Mouse (Mus musculus) thymus, postnatal 0 days (tissue): Measurements from ENCODE around the gene Sycp1. TPM values are rescaled to one million over a fixed set of nuclear protein-coding genes. Genes with fewer than 3 reads are reported as not detected.

Experiments used
- DNase-seq: peaks from one replicate; pipeline ENCODE4 v3.0.0-alpha.2; 2015; ENCODE audit warnings: low spot score
- polyA plus RNA-seq: library from polyadenylated mRNA; unstranded; fragments of >200 nt; fragmentation: Nextera tagmentation; extraction: Ambion mirVana; gene quantifications from 2 replicates; pipeline ENCODE4 v1.2.1, GENCODE M21; 2015

Gene Sycp1
- polyA plus RNA-seq = not detected in 2 replicates

DNA sequence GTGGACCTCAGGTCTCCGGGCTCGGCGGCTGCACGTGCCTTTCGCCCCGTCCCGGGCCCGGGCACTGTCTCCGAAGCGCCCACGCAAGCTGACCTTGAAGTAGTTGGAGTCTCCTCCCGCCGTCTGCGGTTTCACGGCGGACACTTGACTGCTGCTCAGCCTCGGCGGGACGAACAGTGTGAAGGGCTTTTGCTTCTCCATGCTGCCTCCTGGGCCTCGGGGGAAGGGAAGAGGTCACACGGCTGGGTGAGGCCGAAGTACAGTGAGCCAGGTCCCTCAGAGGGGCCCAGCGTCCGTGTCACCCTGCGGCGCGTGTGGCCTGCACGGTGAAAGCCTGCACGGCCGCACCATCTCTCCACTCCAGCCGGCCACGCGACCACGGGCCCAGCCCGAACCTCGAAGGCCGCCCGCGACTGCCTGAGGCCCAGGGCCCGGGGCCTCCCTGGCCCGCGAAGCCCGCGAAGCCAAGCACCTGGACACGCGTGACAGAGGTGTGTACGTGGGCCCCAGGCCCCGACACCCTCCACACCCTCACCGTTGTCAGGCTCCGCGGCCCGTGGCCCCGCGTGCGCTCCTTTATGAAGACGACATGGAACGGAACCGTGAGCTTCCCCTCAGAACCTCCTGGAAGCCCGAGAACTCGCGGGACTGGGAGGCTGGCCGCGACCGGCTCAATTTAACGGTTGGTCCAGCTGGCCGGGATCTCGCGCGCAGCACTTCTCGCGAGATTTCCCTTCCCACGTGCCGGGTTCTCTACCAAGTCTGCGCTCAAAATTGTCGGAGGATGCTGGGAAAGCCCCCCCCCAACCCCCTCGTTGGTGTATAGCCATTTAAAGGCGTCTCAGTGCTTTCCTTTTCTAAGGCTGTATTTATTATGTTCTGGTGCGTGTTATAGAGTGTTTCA, at the start of gene Sycp1:
Gene Sycp1 (minus strand): TSS at position 650 of the 904 bp plus-strand sequence.
- no peak for DNase-seq

DNA sequence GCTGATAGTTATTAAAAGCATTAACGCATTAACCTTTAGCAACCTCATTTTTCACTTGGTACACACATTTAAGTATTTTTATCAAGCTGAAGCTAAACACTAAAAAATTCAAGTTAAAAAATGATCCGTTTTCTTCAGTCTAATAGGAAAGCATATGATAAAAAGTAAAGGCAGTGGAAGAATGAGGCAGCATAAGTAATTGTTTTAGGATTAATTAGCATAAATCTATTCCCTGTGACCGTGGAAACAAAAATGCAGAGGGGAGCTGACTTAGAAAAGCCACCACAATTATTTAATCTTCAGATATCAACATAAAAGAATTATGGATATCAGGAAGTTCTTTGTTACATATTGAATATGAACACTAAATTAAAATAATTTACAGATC, 44.4 kb upstream of the Sycp1 start:
- no peak for DNase-seq

DNA sequence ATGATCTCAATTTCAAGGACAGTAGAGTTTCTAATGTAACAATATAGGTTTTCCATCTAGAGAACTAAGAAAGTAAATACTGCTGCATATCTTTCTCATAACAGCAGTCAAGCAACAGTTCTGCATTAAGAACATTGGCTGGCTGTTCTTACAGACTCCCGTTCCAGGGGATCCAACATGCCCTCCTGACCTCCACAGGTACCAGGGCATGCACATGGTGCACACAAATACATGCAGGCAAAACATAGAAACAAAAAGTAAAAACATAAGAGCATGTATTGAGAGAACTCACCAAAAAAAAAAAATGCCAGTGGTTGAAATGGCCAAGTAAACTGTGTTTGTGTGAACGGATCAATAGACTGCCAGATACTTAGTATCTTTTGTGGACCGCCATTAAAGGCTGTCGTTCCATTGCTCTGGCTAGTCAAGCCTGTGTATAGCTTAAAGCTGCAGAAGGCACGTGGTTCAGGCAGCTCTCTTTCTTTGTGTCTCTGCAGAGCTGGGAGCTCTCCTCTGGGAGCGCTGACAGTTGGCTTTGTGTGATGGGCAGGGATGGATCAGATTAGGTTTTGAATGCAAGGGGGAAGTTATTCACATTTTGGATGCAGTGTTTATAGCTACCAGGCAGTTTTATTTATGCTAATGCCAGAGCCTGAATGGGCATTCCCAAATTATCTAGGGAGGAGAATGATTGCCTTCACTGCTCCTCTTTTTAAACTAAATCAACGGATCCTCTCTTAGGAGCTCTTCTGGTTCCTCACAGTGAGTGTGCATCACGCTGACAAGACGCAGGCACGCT, 43.8 kb upstream of the Sycp1 start:
- DNase-seq = no peak

DNA sequence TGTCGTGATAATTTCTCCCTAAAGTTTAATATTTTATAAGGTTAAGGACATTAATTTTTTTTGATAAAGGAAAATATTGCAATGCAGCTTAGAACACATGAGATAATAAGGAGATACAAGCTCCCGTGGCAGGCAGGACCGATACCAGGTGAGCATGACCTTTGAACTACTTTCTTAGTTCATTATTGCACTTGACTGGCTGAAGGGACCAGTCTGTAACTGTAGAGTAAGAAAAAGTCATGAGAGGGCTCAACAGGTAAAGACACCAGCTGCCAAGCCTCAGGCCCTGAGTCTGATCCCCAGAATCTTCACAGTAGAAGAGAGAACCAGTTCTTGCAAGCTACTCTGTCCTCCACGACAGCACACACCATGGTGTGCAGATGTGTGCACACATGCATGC, 41.0 kb upstream of the Sycp1 start:
- DNase-seq = no peak

DNA sequence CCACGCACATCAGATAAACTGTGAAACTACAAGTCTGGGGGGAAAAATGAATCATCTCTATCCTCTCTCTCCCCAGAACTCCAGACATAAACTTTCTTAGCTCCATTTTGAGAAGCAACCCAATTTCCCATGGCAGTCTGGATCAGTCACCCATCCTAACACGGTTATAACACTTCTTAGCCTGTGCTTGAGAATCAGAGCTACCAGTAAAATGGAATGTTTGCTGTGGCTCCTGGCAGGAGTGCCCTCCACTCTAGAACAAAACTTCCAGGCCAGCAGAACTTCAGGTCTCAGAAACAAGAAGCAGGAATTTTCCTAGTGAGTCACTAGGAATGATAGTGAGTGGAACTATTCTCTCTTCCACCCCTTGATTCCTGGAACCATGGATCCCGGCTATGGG, 34.6 kb upstream of the Sycp1 start:
- no peak for DNase-seq

DNA sequence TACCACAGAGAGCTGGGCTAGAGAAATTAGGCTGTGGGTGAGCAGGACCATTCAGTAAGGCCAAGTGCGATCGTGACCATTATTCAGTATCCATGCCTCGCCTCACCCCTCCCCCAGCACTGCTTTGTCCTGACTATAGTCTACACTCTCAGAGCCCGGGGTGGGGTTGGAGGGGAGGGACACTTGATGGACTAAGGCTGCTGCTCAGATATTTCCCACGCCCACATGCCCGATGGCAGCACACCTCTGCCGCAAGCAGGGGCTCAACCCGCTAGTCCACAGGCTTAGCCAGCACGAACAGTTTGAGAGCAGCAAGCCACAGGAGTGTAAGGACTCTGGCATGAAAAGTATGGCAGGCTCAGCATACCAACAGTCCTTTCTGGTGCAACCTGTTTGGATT, 34.2 kb upstream of the Sycp1 start:
- DNase-seq = no peak

DNA sequence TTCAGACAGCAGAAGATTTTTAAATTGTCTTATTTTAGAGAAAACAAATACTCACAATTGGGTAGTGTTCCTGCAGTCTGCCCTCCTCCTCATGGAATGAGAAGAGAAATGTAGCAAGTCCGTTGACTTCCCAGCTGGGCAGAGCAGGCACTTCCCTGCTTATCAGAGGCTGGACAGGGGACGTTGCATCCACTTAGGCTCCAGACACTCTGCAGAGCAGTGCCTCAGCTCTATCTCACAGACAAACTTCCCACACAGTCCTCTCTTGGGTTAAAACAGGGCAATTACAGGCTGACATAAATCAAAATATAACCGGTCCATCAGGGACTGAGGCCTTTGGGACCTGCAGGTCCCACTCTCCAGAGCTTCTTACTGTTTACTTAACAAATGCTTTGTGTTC, 28.1 kb upstream of the Sycp1 start, which contains the start of gene Nr1h5:
Gene Nr1h5 (minus strand): TSS at position 101 of the 400 bp plus-strand sequence.
- no peak for DNase-seq

DNA sequence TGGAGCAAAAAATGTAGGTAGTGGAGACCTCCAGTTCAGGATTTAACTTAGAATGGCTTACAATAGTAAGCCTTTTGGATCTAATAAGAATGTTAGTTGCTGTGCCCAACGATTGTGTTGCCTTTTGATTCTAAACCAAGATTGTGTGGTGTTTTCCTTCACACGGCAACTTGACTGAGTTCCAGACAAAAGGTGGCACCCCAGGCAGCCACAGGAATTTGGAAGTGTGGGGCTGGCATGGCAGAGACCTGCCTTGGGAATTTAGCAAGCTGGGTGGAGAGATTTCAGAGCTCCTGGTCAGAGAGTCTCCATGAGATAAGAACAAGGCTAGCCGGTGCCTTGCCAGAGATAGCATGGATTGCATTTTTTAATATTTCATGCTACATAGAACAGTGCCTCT, 19.7 kb upstream of the Sycp1 start:
- no peak for DNase-seq

DNA sequence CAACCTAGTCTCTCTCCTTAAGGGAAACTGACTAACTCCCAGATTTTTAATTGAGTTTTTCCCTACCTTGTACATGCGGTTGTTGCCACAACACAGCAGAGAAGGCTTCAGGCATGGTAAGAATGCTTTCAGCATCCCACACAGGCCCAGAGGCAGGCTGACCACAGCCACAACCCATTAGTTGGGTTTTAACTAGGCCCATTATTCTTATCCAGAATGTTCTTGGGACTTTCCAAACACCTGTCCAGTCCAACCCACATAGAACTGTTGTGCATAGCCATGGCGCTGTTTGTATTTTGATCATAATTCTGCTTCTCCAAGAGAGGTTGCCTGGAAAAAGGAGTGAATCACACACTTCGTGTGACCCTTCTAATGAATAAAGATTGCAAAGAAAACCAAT, 19.2 kb upstream of the Sycp1 start:
- no peak for DNase-seq

DNA sequence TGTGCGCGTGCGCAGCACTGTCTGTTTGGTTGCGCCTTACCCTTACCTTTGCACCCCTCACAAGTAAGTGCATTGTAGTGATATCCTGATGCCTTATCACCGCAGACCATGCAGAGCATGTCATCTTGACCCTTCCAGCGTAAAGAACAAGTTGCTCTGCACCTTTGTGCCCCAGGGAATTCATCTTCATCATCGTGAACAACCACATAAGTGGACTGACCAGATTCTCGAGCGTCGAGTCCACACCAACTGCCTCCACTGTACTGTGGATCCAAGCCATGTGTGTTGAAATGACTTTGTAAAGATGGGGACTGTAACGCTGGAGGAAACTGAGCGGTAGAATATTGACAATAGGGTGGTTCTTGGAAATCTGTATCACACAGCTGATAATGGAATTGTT, 18.6 kb upstream of the Sycp1 start:
- no peak for DNase-seq

DNA sequence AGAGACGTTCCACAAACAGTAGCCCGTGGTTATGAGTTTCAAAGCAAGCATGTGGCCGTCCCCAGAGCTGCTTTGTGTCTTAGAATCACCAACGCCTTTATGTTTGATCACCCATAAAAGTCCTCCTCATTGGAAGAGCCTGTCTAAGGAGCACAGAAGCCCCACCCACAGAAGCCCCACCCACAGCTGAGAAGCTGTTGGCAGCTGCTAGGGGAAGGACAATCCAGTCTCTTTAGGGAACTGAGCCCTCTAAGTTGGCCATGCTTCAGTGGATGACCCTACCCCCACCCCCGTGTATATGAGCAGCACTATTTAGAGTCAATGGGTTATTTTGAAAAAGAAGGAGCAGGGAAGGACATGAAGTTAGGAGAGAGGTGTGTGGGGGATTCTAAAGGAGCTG, 11.0 kb upstream of the Sycp1 start:
- no peak for DNase-seq

DNA sequence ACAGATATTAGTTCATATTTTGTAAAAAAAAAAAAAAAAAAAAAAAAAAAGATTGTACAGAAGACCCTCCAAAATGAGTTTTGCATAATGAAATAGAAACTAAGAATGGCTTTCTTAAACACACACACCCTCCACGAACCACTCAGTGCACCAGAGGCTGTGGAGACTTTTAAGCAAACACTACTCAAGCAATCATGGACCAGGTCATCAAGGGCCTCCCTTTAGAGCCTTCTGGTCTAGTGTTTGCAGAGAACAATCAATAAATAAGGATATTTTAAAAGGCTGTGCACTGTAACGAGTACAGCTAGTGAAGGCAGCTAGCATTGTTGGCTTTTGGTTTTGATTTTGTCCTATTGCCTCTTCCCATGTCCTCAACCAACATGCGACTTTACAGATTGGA, 10.4 kb upstream of the Sycp1 start:
- no peak for DNase-seq

DNA sequence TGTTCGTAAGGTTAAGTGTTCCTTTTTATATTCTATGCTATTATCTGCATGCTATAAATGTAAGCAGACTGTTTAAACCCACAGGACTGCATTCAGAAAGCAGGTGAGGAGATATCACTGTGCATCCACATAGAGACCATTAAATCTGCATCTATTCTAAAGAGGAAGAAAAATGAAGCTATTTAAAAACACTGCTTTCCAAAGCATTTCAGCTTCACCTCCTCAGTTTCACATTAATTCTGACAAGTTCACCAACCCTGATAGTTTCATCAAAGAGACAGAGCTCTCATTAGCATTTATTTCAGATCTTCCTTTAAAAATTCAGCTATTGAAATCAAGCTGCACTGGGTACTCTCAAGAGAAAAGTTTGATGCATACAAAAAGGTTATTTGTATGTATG, 2.2 kb upstream of the Sycp1 start:
- no peak for DNase-seq

DNA sequence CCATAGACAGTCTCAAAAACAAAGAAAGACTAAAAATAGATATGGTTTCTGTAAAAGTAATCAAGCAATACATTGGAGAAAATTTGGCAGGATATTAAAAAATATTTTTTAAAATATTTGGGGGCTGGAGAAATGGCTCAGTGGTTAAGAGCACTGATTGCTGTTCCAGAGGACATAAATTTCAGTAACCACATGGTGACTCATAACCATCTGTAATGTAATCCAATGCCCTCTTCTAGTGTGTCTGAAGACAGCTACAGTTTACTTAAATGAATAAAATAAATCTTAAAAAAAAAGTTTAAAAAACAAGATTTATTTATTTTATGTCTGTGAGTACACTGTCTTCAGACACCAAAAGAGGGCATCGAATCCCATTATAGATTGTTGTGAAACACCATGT, 36.8 kb downstream of the Sycp1 start:
- no peak for DNase-seq

DNA sequence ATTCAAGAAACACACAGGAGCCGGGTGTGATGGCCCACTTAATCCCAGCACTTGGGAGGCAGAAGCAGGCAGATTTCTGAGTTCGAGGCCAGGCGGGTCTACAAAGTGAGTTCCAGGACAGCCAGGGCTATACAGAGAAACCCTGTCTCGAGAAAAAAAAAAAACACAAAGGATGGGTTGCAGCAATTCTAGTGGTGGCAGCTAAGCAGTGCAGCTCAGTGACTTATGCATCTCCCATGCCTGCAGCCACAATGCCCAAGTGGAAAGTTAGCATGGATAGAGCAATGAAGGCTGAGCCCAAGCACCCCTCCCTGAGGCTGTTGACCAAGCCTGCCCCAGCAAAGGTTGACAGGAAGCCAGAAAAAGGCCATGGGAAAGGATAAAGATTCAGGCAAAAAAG, 55.4 kb downstream of the Sycp1 start:
- DNase-seq = no peak

DNA sequence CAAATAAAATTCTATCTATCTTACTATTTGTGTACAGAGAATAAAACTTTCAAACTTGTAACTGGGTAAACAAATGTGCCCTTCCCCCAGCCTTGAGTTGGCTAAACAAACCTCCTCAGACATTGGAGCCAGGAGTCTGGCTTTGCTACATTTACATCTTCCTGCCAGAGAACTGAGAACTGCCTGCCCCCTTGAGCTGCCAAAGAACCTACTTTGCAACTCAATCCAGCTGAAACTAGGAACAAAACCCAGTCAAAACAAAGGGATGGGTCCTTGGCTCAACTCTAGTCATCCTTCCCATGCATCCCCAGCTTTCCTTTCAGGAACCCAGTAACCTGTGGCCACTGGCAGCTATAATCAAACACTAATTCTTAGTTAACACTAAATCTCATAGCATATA, 87.2 kb downstream of the Sycp1 start:
- no peak for DNase-seq

DNA sequence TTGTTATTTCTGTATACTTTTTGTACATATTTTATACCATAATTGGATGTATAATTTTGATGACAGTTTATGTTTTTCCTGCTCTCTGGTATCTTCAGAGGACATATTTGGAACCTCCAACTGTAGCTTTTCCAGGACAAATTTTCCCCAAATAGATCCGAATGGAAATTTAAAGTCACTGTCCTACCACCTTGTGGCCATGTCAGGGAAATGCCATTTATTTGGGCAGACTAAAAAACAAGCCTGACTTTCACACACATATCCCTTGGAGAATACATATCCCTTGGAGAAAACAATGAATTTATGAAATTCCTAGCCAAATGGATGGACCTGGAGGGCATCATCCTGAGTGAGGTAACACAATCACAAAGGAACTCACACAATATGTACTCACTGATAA, 93.5 kb downstream of the Sycp1 start:
- DNase-seq = no peak

DNA sequence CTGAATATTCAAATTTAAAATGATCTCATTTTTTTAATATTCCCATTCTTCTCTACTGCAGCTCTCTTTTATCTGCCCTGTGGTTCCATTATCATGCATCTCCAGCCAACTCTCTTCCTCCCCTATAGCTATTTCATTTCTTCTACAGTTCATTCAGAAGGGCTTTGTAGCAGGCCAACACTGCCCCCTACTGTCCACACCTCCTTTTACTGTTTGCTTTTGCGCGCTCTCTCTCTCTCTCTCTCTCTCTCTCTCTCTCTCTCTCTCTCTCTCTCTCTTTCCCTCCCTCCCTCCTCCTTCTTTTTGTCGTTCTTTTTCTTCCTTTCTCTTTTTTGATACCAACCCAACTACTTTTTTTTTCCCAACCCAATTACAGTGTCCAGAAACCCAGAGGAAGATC, 132.0 kb downstream of the Sycp1 start:
- DNase-seq = peak; percentile 84

DNA sequence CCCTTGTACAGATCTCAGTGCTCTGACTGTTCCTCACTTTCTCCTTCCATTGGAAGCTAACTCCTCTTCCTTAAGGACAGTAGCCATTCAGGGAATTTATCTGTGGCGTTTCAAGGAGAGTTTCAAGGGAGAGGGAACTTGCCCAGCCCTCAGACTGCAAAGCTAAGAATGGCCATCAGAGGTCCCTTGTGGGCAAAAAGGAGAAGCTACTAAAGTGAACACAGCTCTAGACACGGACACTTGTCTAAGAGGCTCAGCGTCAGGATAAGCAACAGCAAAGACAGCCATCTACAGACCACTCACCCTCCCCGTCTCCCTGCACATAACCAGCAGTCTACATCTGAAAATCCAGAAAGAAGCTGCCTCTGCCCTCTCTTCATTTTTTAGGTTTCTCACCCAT, 148.5 kb downstream of the Sycp1 start:
- DNase-seq = peak; percentile 42

DNA sequence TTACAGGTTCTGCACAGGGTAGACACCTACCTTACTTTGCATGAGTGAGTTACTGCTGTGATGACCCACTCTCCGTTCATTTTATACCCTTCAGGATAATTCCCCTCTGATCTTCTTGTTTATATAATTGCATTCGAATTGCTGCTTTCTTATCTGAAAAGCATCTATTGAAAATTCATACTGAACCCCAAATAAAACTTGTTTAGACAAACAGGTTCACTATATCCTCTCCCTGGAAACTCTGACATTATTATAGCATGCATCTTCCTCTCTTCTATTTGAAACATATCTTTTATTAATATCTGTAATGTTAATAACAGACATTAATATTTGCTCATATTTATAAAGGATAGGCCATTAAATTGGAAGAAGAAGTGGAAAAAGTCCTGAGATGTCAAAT, 153.3 kb downstream of the Sycp1 start, which contains the start of gene Tshb:
Gene Tshb (minus strand): TSS at position 101 of the 400 bp plus-strand sequence.
- no peak for DNase-seq

DNA sequence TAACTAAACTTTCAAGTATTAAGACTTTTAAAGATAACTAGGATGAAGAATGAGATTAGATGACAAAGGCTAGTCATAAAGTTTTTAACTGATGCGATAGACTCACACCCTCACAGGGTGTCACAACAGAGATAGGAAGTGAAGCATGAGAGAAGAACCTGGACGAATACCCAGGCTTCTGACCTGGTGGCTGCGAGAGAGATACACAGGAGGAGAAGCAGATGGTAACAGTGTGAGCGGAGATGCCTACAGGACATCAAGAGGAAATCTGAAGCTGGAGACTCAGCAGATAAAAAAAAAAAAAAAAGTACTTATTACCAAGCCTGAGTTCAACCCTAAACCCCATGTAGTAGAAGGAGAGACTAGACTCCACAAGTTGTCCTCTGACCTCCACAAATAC, 162.9 kb downstream of the Sycp1 start:
- no peak for DNase-seq
